Comparison of ENCODE assay signal across 8 mouse cellular contexts in the genomic region with DNA sequence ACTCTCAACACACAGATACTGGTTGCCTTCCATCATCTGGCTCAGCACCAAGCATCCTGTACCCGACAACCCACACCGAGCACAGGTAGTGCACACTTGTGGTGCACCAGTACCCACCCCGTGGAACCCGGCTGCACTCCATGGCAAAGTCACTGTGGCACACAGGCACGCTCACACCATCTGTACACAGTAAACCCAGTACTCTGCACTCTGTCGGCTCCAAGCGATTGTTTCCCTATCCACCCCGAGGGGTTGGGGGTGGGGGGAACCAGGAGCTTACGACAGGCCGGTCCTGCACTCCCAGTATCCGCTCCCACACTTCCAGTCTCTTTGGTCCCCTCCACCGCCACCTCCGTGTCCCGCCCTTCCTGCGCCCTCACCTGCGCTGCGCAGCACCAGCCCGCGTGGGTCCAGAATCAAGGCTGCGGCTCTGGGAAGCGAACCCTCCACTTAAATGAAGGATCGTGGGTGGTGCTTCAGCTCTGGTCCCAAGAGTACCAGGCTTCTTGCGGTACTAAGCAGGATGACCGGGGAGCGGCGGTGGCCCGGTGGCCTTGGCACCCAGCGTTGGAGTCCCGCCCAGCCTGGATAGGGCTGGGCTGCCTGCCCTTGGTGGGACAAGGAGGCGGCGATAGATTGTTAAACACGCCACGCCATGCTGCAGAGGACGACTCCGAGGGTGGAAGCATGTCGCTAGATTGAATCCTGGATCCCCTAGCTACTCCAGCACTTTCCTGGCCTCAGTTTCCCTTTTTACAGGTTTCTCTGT. TPM values are rescaled to one million over a fixed set of nuclear protein-coding genes. Genes with fewer than 3 reads are reported as not detected.
DNase-seq lines count a peak whose midpoint lies in the region; ATAC-seq lines count a peak whose summit lies in the region.

A gene (minus strand): TSS at position 515 of the 769 bp plus-strand sequence.

- peak; percentile 96 for DNase-seq in heart, adult 11 months
- DNase-seq in heart, adult 8-10 months (ENCODE audit: low spot score), result no peak
- peak; percentile 40 for DNase-seq in R1 (ENCODE audit: low read depth, low spot score)
- no peak for DNase-seq in gonadal fat pad, adult 2 months (ENCODE audit: low read depth)
- no peak for DNase-seq in left cerebral cortex, postnatal 36 days (ENCODE audit: low spot score in 2 of 2)
- no peak for DNase-seq in spleen, adult 18-20 months

- peak within 1 kb of the TSS; percentile 72 for H3K4me2 ChIP-seq in limb, embryonic 13.5 days (replicated peaks)
- H3K4me2 ChIP-seq in midbrain, embryonic 16.5 days (ENCODE audit: low read length), result peak within 1 kb of the TSS; percentile 60

- intact Hi-C loops in left cerebral cortex, postnatal 36 days (cut with DNase I), result no loop called here

- H3K9me3 ChIP-seq in limb, embryonic 13.5 days, result no peaks in the 10 kb centered on the region
- H3K9me3 ChIP-seq in midbrain, embryonic 16.5 days (replicated peaks; ENCODE audit: control insufficient read depth, low read length, poor library complexity, severe bottlenecking), result no peaks in the 10 kb centered on the region

- peak within 1 kb of the TSS; percentile 41 for H3K4me3 ChIP-seq in limb, embryonic 13.5 days
- peak within 1 kb of the TSS; percentile 32 for H3K4me3 ChIP-seq in midbrain, embryonic 16.5 days (ENCODE audit: low read depth, low read length)

- peaks cover 34% of the 10 kb centered on the region for H3K27me3 ChIP-seq in limb, embryonic 13.5 days
- H3K27me3 ChIP-seq in midbrain, embryonic 16.5 days (ENCODE audit: control insufficient read depth, insufficient read depth, low read depth, low read length), result peaks cover 13% of the 10 kb centered on the region

- peaks cover 32% of the 10 kb centered on the region for H3K4me1 ChIP-seq in limb, embryonic 13.5 days
- peaks cover 8% of the 10 kb centered on the region; the same call in 1 of the 2 replicates for H3K4me1 ChIP-seq in midbrain, embryonic 16.5 days (ENCODE audit: control insufficient read depth, insufficient read depth, low read length)

- WGBS in limb, embryonic 13.5 days, result 6% methylated on average over 35 of the region's 36 CpGs
- WGBS in midbrain, embryonic 16.5 days, result 4% methylated on average over 36 of the region's 36 CpGs

- peak within 1 kb of the TSS; percentile 63 for H3K9ac ChIP-seq in limb, embryonic 13.5 days
- peak within 1 kb of the TSS; percentile 47; the same call in 1 of the 2 replicates for H3K9ac ChIP-seq in midbrain, embryonic 16.5 days (ENCODE audit: low read depth, low read length)

- ATAC-seq in limb, embryonic 13.5 days (ENCODE audit: low FRiP score, low read depth), result peak; percentile 34; the same call in 1 of the 2 replicates
- 0 out of 2 replicates have a peak, but pooled peaks have one; percentile 32 for ATAC-seq in midbrain, embryonic 16.5 days

- H3K36me3 ChIP-seq in limb, embryonic 13.5 days, result no peaks in the 10 kb centered on the region
- no peaks in the 10 kb centered on the region for H3K36me3 ChIP-seq in midbrain, embryonic 16.5 days (ENCODE audit: control insufficient read depth, insufficient read depth, low read length)

- H3K27ac ChIP-seq in limb, embryonic 13.5 days, result no peak within 1 kb of the TSS
- no peak within 1 kb of the TSS for H3K27ac ChIP-seq in midbrain, embryonic 16.5 days (ENCODE audit: low read length)

RNA-seq across cellular contexts. Expression of the gene that starts here (rescaled TPM):
- total RNA-seq in heart, adult 8-10 months (2022), result 1 to 10 TPM; 2.7 to 4.0 (median 3.3) TPM
- polyA plus RNA-seq in gonadal fat pad, adult 2 months (2012; rRNA removed), result 17.3 and 18.2 TPM in 2 replicates
- 4.7 and 5.6 TPM in 2 replicates for polyA plus RNA-seq in limb, embryonic 13.5 days (2015; fragmentation: Nextera tagmentation; extraction: Ambion mirVana)
- polyA plus RNA-seq in midbrain, embryonic 16.5 days (2015; fragmentation: Nextera tagmentation; extraction: Ambion mirVana), result 2.8 and 3.0 TPM in 2 replicates
- total RNA-seq in left cerebral cortex, postnatal 36 days (2021), result 1 to 10 TPM; 3.3 to 3.8 TPM

Comparison
In these comparisons a context has a peak if more than half of its experiments do, and no peak if none do; other contexts are left out.
1. DNase-seq: peak in heart, adult 11 months (single experiment) and R1 (single experiment); none in heart, adult 8-10 months (single experiment), gonadal fat pad, adult 2 months (single experiment), left cerebral cortex, postnatal 36 days (0 of 2) and spleen, adult 18-20 months (0 of 2).